Mouse (Mus musculus): Measurements from ENCODE around the gene Cenpu. TPM values are rescaled to one million over a fixed set of nuclear protein-coding genes. Genes with fewer than 3 reads are reported as not detected.

Gene Cenpu
- total and polyA plus RNA-seq, 3 experiments: 1.1 to 1.9 (median 1.4) TPM

GRCm38 (mm10) chr8:46599314-46599904 is 47.6 kb downstream of the Cenpu start:
- no peak for DNase-seq

- no peak for DNase-seq
Measured at GRCm38 (mm10) chr8:46600959-46601707, 49.3 kb downstream of the Cenpu start.

GRCm38 (mm10) chr8:46603587-46603986 is 51.8 kb downstream of the Cenpu start:
- no peak for DNase-seq

GRCm38 (mm10) chr8:46606930-46607329 is 55.1 kb downstream of the Cenpu start:
- no peak for DNase-seq

GRCm38 (mm10) chr8:46611557-46611956 is 59.7 kb downstream of the Cenpu start:
- no peak for DNase-seq

- DNase-seq: no peak
Measured at GRCm38 (mm10) chr8:46612913-46613312, 61.1 kb downstream of the Cenpu start.

GRCm38 (mm10) chr8:46613377-46613776 is 61.5 kb downstream of the Cenpu start:
- DNase-seq: no peak

GRCm38 (mm10) chr8:46615936-46616335 is 64.1 kb downstream of the Cenpu start:
- no peak for DNase-seq

- peak; percentile 99 for DNase-seq
Measured at GRCm38 (mm10) chr8:46616879-46617689, 65.3 kb downstream of the Cenpu start, which contains the start of the genes Primpol and Casp3. TSS of gene Primpol (minus strand) at chr8:46617212. TSS of gene Casp3 (plus strand) at chr8:46617291.

GRCm38 (mm10) chr8:46617690-46618620 is 66.1 kb downstream of the Cenpu start:
- no peak for DNase-seq

- DNase-seq: no peak
Measured at GRCm38 (mm10) chr8:46618639-46619320, 67.0 kb downstream of the Cenpu start.

- DNase-seq: no peak
Measured at GRCm38 (mm10) chr8:46622446-46623270, 70.8 kb downstream of the Cenpu start.

- no peak for DNase-seq
Measured at GRCm38 (mm10) chr8:46625166-46625565, 73.3 kb downstream of the Cenpu start.

- DNase-seq: no peak
Measured at GRCm38 (mm10) chr8:46626642-46627041, 74.8 kb downstream of the Cenpu start.

- no peak for DNase-seq
Measured at GRCm38 (mm10) chr8:46627881-46628280, 76.1 kb downstream of the Cenpu start.

GRCm38 (mm10) chr8:46628645-46629044 is 76.8 kb downstream of the Cenpu start:
- no peak for DNase-seq
